Mouse (Mus musculus): ENCODE data around the gene Ttc1. TPM values are rescaled to one million over a fixed set of nuclear protein-coding genes. Genes with fewer than 3 reads are reported as not detected.

Gene Ttc1
- polyA plus RNA-seq (2014; fragmentation: Nextera tagmentation; extraction: Ambion mirVana) = 78.6 and 81.5 TPM in 2 replicates

DNA sequence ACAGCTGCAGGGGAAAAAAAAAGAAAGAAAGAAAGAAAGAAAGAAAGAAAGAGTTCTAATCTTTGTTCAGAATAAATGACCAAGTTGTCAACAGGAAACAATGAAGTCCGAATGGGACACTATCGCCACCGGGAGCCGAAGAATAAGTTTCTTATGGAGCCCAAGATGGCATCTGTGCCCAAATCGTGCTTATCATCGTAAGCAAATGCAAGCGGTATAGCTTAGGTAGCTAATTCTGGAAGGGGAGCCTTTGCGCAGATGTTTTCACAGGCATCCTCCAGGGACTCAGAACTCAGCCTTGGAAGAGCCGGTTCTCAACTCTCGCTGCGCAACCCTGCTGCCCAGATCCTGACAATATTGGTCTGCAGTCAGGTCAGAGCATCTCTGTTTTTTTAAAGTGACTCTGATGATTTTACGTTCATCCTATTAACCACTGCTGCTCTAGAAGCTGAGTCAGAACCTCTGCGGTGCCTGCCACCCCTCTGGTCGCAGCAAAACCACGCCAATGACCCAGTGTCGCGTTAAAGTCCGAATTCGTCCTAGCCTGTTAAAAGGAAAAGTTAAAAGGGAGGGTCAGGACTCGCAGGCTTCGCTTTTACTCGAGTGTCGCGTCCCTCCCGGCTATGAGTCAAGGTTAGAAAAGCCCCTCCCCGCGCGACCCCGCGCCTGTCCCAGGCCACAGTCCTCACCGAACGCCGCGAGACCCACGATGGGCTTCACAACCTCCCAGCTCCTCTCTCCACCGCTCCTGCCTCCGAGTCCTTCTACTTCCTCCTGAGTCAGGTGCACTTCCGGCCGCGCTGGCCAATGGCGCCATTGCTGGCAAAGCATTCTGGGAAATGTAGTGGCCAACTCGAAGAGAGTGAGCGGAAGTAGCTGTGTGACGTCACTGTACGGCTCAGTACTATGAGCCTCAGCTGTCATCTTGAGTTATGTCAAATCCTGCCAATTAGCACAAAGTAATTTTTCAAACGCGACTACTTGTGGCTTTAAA lies at the start of gene Ttc1:
Gene Ttc1 (minus strand): TSS at position 776 of the 994 bp plus-strand sequence.
- Histone ChIP-seq H3K9me3 (ENCODE audit: control insufficient read depth, low read length) (no peaks in the 10 kb centered on the region), H3K4me3 (ENCODE audit: low read depth, low read length) (peak within 1 kb of the TSS; percentile 80), H3K27ac (ENCODE audit: low read depth, low read length) (peak within 1 kb of the TSS; percentile 69), H3K4me2 (ENCODE audit: low read depth, low read length) (peak within 1 kb of the TSS; percentile 89), H3K9ac (replicated peaks; ENCODE audit: low read depth, low read length) (peak within 1 kb of the TSS; percentile 74), H3K27me3 (ENCODE audit: control insufficient read depth, insufficient read depth, low read length) (no peaks in the 10 kb centered on the region), H3K36me3 (ENCODE audit: control insufficient read depth, insufficient read depth, low read length) (peaks cover 23% of the 10 kb centered on the region; the same call in 1 of the 2 replicates), H3K4me1 (ENCODE audit: control insufficient read depth, insufficient read depth, low read length) (peaks cover 6% of the 10 kb centered on the region; the same call in 1 of the 2 replicates)
- ATAC-seq (ENCODE audit: low read depth) = peak; percentile 99
- 4% methylated on average over 47 of the region's 47 CpGs for WGBS

DNA sequence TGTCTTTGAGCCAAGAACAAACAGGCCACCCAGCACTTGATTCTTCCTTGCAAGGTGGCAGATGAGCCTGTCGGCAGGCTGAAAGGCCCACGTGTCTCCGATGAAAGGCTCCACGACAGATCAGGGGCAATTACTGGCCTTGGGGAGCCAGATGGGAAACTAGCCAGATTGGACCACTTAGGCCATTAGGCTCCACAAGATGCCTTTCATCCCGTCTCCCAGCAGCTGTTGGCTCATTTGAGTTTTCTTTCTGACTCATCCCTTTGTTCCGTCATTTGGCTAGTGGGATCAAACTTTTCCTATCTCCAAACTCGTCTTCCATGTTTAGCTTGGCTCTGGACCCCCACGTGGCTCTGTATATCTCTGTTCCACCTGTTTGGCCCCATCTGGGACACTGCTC lies 48.2 kb upstream of the Ttc1 start:
- no peak overlapping the region for H3K27ac ChIP-seq (ENCODE audit: low read depth, low read length)
- no peak overlapping the region for H3K4me2 ChIP-seq (ENCODE audit: low read depth, low read length)
- H3K27me3 ChIP-seq (ENCODE audit: control insufficient read depth, insufficient read depth, low read length) = no peaks in the 10 kb centered on the region
- no peaks in the 10 kb centered on the region for H3K4me1 ChIP-seq (ENCODE audit: control insufficient read depth, insufficient read depth, low read length)
- H3K4me3 ChIP-seq (ENCODE audit: low read depth, low read length) = no peak overlapping the region
- H3K9ac ChIP-seq (replicated peaks; ENCODE audit: low read depth, low read length) = no peak overlapping the region
- ATAC-seq (ENCODE audit: low read depth) = no peak
- 20% methylated on average over 8 of the region's 8 CpGs for WGBS
- H3K36me3 ChIP-seq (ENCODE audit: control insufficient read depth, insufficient read depth, low read length) = no peaks in the 10 kb centered on the region
- no peaks in the 10 kb centered on the region for H3K9me3 ChIP-seq (ENCODE audit: control insufficient read depth, low read length)

- ATAC-seq (ENCODE audit: low read depth) = no peak
- Histone ChIP-seq H3K36me3 (ENCODE audit: control insufficient read depth, insufficient read depth, low read length) (no peaks in the 10 kb centered on the region), H3K9me3 (ENCODE audit: control insufficient read depth, low read length) (no peaks in the 10 kb centered on the region), H3K9ac (replicated peaks; ENCODE audit: low read depth, low read length) (no peak overlapping the region), H3K4me2 (ENCODE audit: low read depth, low read length) (no peak overlapping the region), H3K4me1 (ENCODE audit: control insufficient read depth, insufficient read depth, low read length) (no peaks in the 10 kb centered on the region), H3K4me3 (ENCODE audit: low read depth, low read length) (no peak overlapping the region), H3K27ac (ENCODE audit: low read depth, low read length) (no peak overlapping the region), H3K27me3 (ENCODE audit: control insufficient read depth, insufficient read depth, low read length) (no peaks in the 10 kb centered on the region)
- 81% methylated on average over 6 of the region's 6 CpGs for WGBS
These were observed 42.6 kb upstream of the Ttc1 start for GRCm38 (mm10) chr11:43790446-43790845.

- no peaks in the 10 kb centered on the region for H3K9me3 ChIP-seq (ENCODE audit: control insufficient read depth, low read length)
- H3K4me3 ChIP-seq (ENCODE audit: low read depth, low read length) = no peak overlapping the region
- H3K4me2 ChIP-seq (ENCODE audit: low read depth, low read length) = no peak overlapping the region
- 21% methylated on average over 2 of the region's 2 CpGs for WGBS
- H3K27me3 ChIP-seq (ENCODE audit: control insufficient read depth, insufficient read depth, low read length) = no peaks in the 10 kb centered on the region
- no peak overlapping the region for H3K27ac ChIP-seq (ENCODE audit: low read depth, low read length)
- H3K36me3 ChIP-seq (ENCODE audit: control insufficient read depth, insufficient read depth, low read length) = no peaks in the 10 kb centered on the region
- H3K4me1 ChIP-seq (ENCODE audit: control insufficient read depth, insufficient read depth, low read length) = no peaks in the 10 kb centered on the region
- ATAC-seq (ENCODE audit: low read depth) = peak; percentile 81; the same call in 1 of the 2 replicates
- no peak overlapping the region for H3K9ac ChIP-seq (replicated peaks; ENCODE audit: low read depth, low read length)
These were observed 36.0 kb upstream of the Ttc1 start for GRCm38 (mm10) chr11:43783772-43784171.

DNA sequence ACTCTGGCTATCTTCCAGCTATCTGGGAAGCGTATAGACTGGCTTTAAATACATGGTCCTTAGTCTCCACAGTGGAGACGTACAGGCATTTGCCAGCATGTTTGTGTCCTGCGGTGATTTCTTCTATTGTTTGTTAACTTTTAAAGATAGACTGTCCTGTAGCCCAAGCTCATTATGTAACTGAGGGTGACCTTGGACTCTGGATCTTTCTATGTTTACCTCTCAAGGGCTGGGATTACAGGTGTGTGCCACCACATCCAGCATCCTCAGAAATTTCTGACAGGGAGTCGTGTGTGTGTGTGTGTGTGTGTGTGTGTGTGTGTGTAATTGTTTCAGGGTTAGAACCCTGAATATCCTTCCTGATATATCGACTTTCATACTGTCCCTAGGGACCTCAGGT lies 35.3 kb upstream of the Ttc1 start:
- no peaks in the 10 kb centered on the region for H3K27me3 ChIP-seq (ENCODE audit: control insufficient read depth, insufficient read depth, low read length)
- H3K36me3 ChIP-seq (ENCODE audit: control insufficient read depth, insufficient read depth, low read length) = no peaks in the 10 kb centered on the region
- no peaks in the 10 kb centered on the region for H3K9me3 ChIP-seq (ENCODE audit: control insufficient read depth, low read length)
- no peak overlapping the region for H3K9ac ChIP-seq (replicated peaks; ENCODE audit: low read depth, low read length)
- H3K27ac ChIP-seq (ENCODE audit: low read depth, low read length) = no peak overlapping the region
- H3K4me3 ChIP-seq (ENCODE audit: low read depth, low read length) = no peak overlapping the region
- no peak for ATAC-seq (ENCODE audit: low read depth)
- 73% methylated on average over 5 of the region's 5 CpGs for WGBS
- H3K4me1 ChIP-seq (ENCODE audit: control insufficient read depth, insufficient read depth, low read length) = no peaks in the 10 kb centered on the region
- no peak overlapping the region for H3K4me2 ChIP-seq (ENCODE audit: low read depth, low read length)

DNA sequence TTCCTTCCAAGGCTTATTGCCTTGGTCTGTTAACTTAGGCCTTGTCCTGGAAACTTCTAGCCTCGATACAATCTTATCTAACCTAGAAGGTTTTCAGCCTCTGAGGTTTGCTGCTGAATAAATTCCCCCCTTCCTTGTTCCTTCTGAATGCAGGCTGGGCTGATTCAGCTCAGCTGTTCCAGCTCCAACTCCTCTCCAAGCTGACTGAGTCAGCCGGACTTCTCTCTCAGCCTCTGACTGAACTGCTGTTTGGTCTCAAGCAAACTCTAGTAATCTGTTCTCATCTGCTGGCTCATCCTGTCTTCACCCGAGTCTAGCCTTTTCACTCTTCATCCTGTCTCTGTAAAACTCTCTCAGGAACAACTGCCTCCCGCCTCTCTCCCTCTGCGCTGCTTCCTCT lies 31.7 kb upstream of the Ttc1 start:
- Histone ChIP-seq H3K27me3 (ENCODE audit: control insufficient read depth, insufficient read depth, low read length) (peaks cover 5% of the 10 kb centered on the region), H3K4me3 (ENCODE audit: low read depth, low read length) (no peak overlapping the region), H3K36me3 (ENCODE audit: control insufficient read depth, insufficient read depth, low read length) (no peaks in the 10 kb centered on the region), H3K9me3 (ENCODE audit: control insufficient read depth, low read length) (no peaks in the 10 kb centered on the region), H3K27ac (ENCODE audit: low read depth, low read length) (no peak overlapping the region), H3K4me2 (ENCODE audit: low read depth, low read length) (no peak overlapping the region), H3K4me1 (ENCODE audit: control insufficient read depth, insufficient read depth, low read length) (no peaks in the 10 kb centered on the region), H3K9ac (replicated peaks; ENCODE audit: low read depth, low read length) (no peak overlapping the region)
- ATAC-seq (ENCODE audit: low read depth) = no peak
- WGBS = 81% methylated on average over 5 of the region's 5 CpGs

GRCm38 (mm10) chr11:43776324-43776694 lies 28.5 kb upstream of the Ttc1 start:
- H3K4me2 ChIP-seq (ENCODE audit: low read depth, low read length) = peak overlapping the region; percentile 54
- H3K27ac ChIP-seq (ENCODE audit: low read depth, low read length) = no peak overlapping the region
- no peaks in the 10 kb centered on the region for H3K9me3 ChIP-seq (ENCODE audit: control insufficient read depth, low read length)
- 16% methylated on average over 8 of the region's 8 CpGs for WGBS
- ATAC-seq (ENCODE audit: low read depth) = peak; percentile 38; the same call in 1 of the 2 replicates
- H3K27me3 ChIP-seq (ENCODE audit: control insufficient read depth, insufficient read depth, low read length) = peaks cover 5% of the 10 kb centered on the region
- peak overlapping the region; percentile 33 for H3K4me3 ChIP-seq (ENCODE audit: low read depth, low read length)
- H3K9ac ChIP-seq (replicated peaks; ENCODE audit: low read depth, low read length) = 0 out of 2 replicates have a peak overlapping the region, but pooled peaks have one; percentile 25
- no peaks in the 10 kb centered on the region for H3K4me1 ChIP-seq (ENCODE audit: control insufficient read depth, insufficient read depth, low read length)
- no peaks in the 10 kb centered on the region for H3K36me3 ChIP-seq (ENCODE audit: control insufficient read depth, insufficient read depth, low read length)

- H3K4me3 ChIP-seq (ENCODE audit: low read depth, low read length) = peak overlapping the region; percentile 33
- H3K36me3 ChIP-seq (ENCODE audit: control insufficient read depth, insufficient read depth, low read length) = no peaks in the 10 kb centered on the region
- peak; percentile 76 for ATAC-seq (ENCODE audit: low read depth)
- H3K9me3 ChIP-seq (ENCODE audit: control insufficient read depth, low read length) = no peaks in the 10 kb centered on the region
- no peak overlapping the region for H3K27ac ChIP-seq (ENCODE audit: low read depth, low read length)
- H3K4me1 ChIP-seq (ENCODE audit: control insufficient read depth, insufficient read depth, low read length) = no peaks in the 10 kb centered on the region
- 14% methylated on average over 63 of the region's 63 CpGs for WGBS
- H3K4me2 ChIP-seq (ENCODE audit: low read depth, low read length) = peak overlapping the region; percentile 54
- H3K27me3 ChIP-seq (ENCODE audit: control insufficient read depth, insufficient read depth, low read length) = peaks cover 5% of the 10 kb centered on the region
- H3K9ac ChIP-seq (replicated peaks; ENCODE audit: low read depth, low read length) = peak overlapping the region; percentile 25; the same call in 1 of the 2 replicates
These were observed 27.9 kb upstream of the Ttc1 start for GRCm38 (mm10) chr11:43775469-43776323.
